Mouse (Mus musculus): Measurements from ENCODE around the gene Psmd8.
"Not testable (repeated sequence)": the region's sequence is repeated elsewhere in the genome, so short reads cannot be mapped to it uniquely, and the experiment has no call there.

Psmd8 gene

GRCm38 (mm10) chr7:29180077-29180853 lies at the start of gene Psmd8:
TSS of gene Psmd8 (minus strand) at chr7:29180701.
- peak; percentile 98 for DNase-seq

- no peak for DNase-seq
These were observed 47.7 kb upstream of the Psmd8 start for GRCm38 (mm10) chr7:29228202-29228601.

GRCm38 (mm10) chr7:29225520-29225919 lies 45.0 kb upstream of the Psmd8 start:
- DNase-seq, result no peak

- no peak for DNase-seq
These were observed 44.4 kb upstream of the Psmd8 start for GRCm38 (mm10) chr7:29224756-29225394.

GRCm38 (mm10) chr7:29214846-29215245 lies 34.3 kb upstream of the Psmd8 start:
- DNase-seq, result no peak

GRCm38 (mm10) chr7:29214236-29214635 lies 33.7 kb upstream of the Psmd8 start:
- DNase-seq, result no peak

- DNase-seq, result peak; percentile 30
These were observed 33.2 kb upstream of the Psmd8 start, which contains the start of gene Catsperg1 for GRCm38 (mm10) chr7:29213675-29214082. TSS of gene Catsperg1 (minus strand) at chr7:29214035.

GRCm38 (mm10) chr7:29212775-29213560 lies 32.5 kb upstream of the Psmd8 start:
- not testable (repeated sequence) for DNase-seq

- DNase-seq, result peak; percentile 29
These were observed 31.8 kb upstream of the Psmd8 start for GRCm38 (mm10) chr7:29212199-29212765.

GRCm38 (mm10) chr7:29211415-29212198 lies 31.1 kb upstream of the Psmd8 start:
- DNase-seq, result peak; percentile 89

- peak; percentile 67 for DNase-seq
These were observed 30.5 kb upstream of the Psmd8 start for GRCm38 (mm10) chr7:29211013-29211412.

- DNase-seq, result no peak
These were observed 22.1 kb upstream of the Psmd8 start for GRCm38 (mm10) chr7:29202577-29202976.

- not testable (repeated sequence) for DNase-seq
These were observed 13.7 kb upstream of the Psmd8 start for GRCm38 (mm10) chr7:29194230-29194629.

GRCm38 (mm10) chr7:29181323-29181722 lies 822 bp upstream of the Psmd8 start:
- DNase-seq, result not testable (repeated sequence)

GRCm38 (mm10) chr7:29180854-29181236 lies 344 bp upstream of the Psmd8 start:
- DNase-seq, result no peak

GRCm38 (mm10) chr7:29179323-29179722 lies 1.2 kb downstream of the Psmd8 start:
- no peak for DNase-seq

GRCm38 (mm10) chr7:29178106-29178505 lies 2.4 kb downstream of the Psmd8 start:
- no peak for DNase-seq

- DNase-seq, result no peak
These were observed 8.0 kb downstream of the Psmd8 start for GRCm38 (mm10) chr7:29172390-29173016.

- DNase-seq, result no peak
These were observed 8.9 kb downstream of the Psmd8 start for GRCm38 (mm10) chr7:29171562-29172097.

- DNase-seq, result peak; percentile 58
These were observed 9.5 kb downstream of the Psmd8 start for GRCm38 (mm10) chr7:29170755-29171561.
